Mouse (Mus musculus): ENCODE data around the gene Chtop. TPM values are rescaled to one million over a fixed set of nuclear protein-coding genes. Genes with fewer than 3 reads are reported as not detected.

The Chtop gene
- total RNA-seq (2014; rRNA removed) = 30.9 and 31.0 TPM in 2 replicates
- 23.5 and 24.9 TPM in 2 replicates for polyA plus RNA-seq (2012; rRNA removed)

- no peak for TF ChIP-seq CTCF (IDR thresholded peaks at IDR 0.05; ENCODE audit: low read depth, low read length)
- peak; percentile 34; the same call in 1 of the 2 replicates for TF ChIP-seq POLR2A (IDR thresholded peaks at IDR 0.05; ENCODE audit: extremely low read depth, insufficient read depth, low read length)
- WGBS = under 1% methylated on average over 66 of the region's 66 CpGs
- Histone ChIP-seq H3K9ac (ENCODE audit: low read depth, low read length) (peak within 1 kb of the TSS; percentile 94), H3K27ac (replicated peaks; ENCODE audit: insufficient read depth, low read depth, low read length) (peak within 1 kb of the TSS; percentile 85), H3K27me3 (ENCODE audit: control insufficient read depth, insufficient read depth, low read length) (no peaks in the 10 kb centered on the region), H3K4me3 (ENCODE audit: insufficient read depth, low read depth, low read length) (peak within 1 kb of the TSS; percentile 76), H3K4me1 (ENCODE audit: control insufficient read depth, insufficient read depth, low read length) (peaks cover 14% of the 10 kb centered on the region), H3K79me2 (ENCODE audit: control insufficient read depth, insufficient read depth, low read length) (no peaks in the 10 kb centered on the region; the same call in 1 of the 2 replicates), H3K36me3 (ENCODE audit: control insufficient read depth, insufficient read depth, low read length) (peaks cover 29% of the 10 kb centered on the region)
- DNase-seq (ENCODE audit: extremely low read depth, low read depth, low spot score) = peak; percentile 96
Measured at GRCm38 (mm10) chr3:90508950-90509746, at the start of gene Chtop. Gene Chtop (minus strand): TSS chr3:90509498.

GRCm38 (mm10) chr3:90555954-90556353 lies 46.7 kb upstream of the Chtop start:
- 80% methylated on average over 5 of the region's 5 CpGs for WGBS
- Histone ChIP-seq H3K27ac (replicated peaks; ENCODE audit: insufficient read depth, low read depth, low read length) (no peak overlapping the region), H3K36me3 (ENCODE audit: control insufficient read depth, insufficient read depth, low read length) (no peaks in the 10 kb centered on the region), H3K9ac (ENCODE audit: low read depth, low read length) (no peak overlapping the region), H3K4me1 (ENCODE audit: control insufficient read depth, insufficient read depth, low read length) (no peaks in the 10 kb centered on the region), H3K79me2 (ENCODE audit: control insufficient read depth, insufficient read depth, low read length) (no peaks in the 10 kb centered on the region), H3K27me3 (ENCODE audit: control insufficient read depth, insufficient read depth, low read length) (no peaks in the 10 kb centered on the region), H3K4me3 (ENCODE audit: insufficient read depth, low read depth, low read length) (no peak overlapping the region)
- DNase-seq (ENCODE audit: extremely low read depth, low read depth, low spot score) = no peak
- no peak for TF ChIP-seq CTCF (IDR thresholded peaks at IDR 0.05; ENCODE audit: low read depth, low read length)
- TF ChIP-seq POLR2A (IDR thresholded peaks at IDR 0.05; ENCODE audit: extremely low read depth, insufficient read depth, low read length) = no peak

- WGBS = 81% methylated on average over 2 of the region's 2 CpGs
- Histone ChIP-seq H3K36me3 (ENCODE audit: control insufficient read depth, insufficient read depth, low read length) (no peaks in the 10 kb centered on the region), H3K27me3 (ENCODE audit: control insufficient read depth, insufficient read depth, low read length) (no peaks in the 10 kb centered on the region), H3K27ac (replicated peaks; ENCODE audit: insufficient read depth, low read depth, low read length) (no peak overlapping the region), H3K4me1 (ENCODE audit: control insufficient read depth, insufficient read depth, low read length) (no peaks in the 10 kb centered on the region), H3K9ac (ENCODE audit: low read depth, low read length) (no peak overlapping the region), H3K4me3 (ENCODE audit: insufficient read depth, low read depth, low read length) (no peak overlapping the region), H3K79me2 (ENCODE audit: control insufficient read depth, insufficient read depth, low read length) (no peaks in the 10 kb centered on the region)
- no peak for TF ChIP-seq POLR2A (IDR thresholded peaks at IDR 0.05; ENCODE audit: extremely low read depth, insufficient read depth, low read length)
- DNase-seq (ENCODE audit: extremely low read depth, low read depth, low spot score) = no peak
Measured at GRCm38 (mm10) chr3:90552231-90552630, 42.9 kb upstream of the Chtop start.

- DNase-seq (ENCODE audit: extremely low read depth, low read depth, low spot score) = no peak
- Histone ChIP-seq H3K4me3 (ENCODE audit: insufficient read depth, low read depth, low read length) (no peak overlapping the region), H3K36me3 (ENCODE audit: control insufficient read depth, insufficient read depth, low read length) (no peaks in the 10 kb centered on the region), H3K4me1 (ENCODE audit: control insufficient read depth, insufficient read depth, low read length) (no peaks in the 10 kb centered on the region), H3K27me3 (ENCODE audit: control insufficient read depth, insufficient read depth, low read length) (no peaks in the 10 kb centered on the region), H3K9ac (ENCODE audit: low read depth, low read length) (no peak overlapping the region), H3K27ac (replicated peaks; ENCODE audit: insufficient read depth, low read depth, low read length) (no peak overlapping the region), H3K79me2 (ENCODE audit: control insufficient read depth, insufficient read depth, low read length) (no peaks in the 10 kb centered on the region)
- WGBS = 97% methylated on average over 2 of the region's 2 CpGs
- TF ChIP-seq POLR2A (IDR thresholded peaks at IDR 0.05; ENCODE audit: extremely low read depth, insufficient read depth, low read length) (no peak), CTCF (IDR thresholded peaks at IDR 0.05; ENCODE audit: low read depth, low read length) (no peak)
Measured at GRCm38 (mm10) chr3:90550421-90550790, 41.1 kb upstream of the Chtop start.

- 79% methylated on average over 5 of the region's 5 CpGs for WGBS
Measured at GRCm38 (mm10) chr3:90549676-90550420, 40.5 kb upstream of the Chtop start.

More at GRCm38 (mm10) chr3:90549676-90550420, 40.5 kb upstream of the Chtop start:
- H3K4me3 ChIP-seq (ENCODE audit: insufficient read depth, low read depth, low read length) = no peak overlapping the region
- no peak overlapping the region for H3K27ac ChIP-seq (replicated peaks; ENCODE audit: insufficient read depth, low read depth, low read length)
- H3K79me2 ChIP-seq (ENCODE audit: control insufficient read depth, insufficient read depth, low read length) = no peaks in the 10 kb centered on the region
- H3K9ac ChIP-seq (ENCODE audit: low read depth, low read length) = no peak overlapping the region
- TF ChIP-seq CTCF (IDR thresholded peaks at IDR 0.05; ENCODE audit: low read depth, low read length) (no peak), POLR2A (IDR thresholded peaks at IDR 0.05; ENCODE audit: extremely low read depth, insufficient read depth, low read length) (no peak)
- no peak for DNase-seq (ENCODE audit: extremely low read depth, low read depth, low spot score)
- no peaks in the 10 kb centered on the region for H3K36me3 ChIP-seq (ENCODE audit: control insufficient read depth, insufficient read depth, low read length)
- H3K4me1 ChIP-seq (ENCODE audit: control insufficient read depth, insufficient read depth, low read length) = no peaks in the 10 kb centered on the region
- no peaks in the 10 kb centered on the region for H3K27me3 ChIP-seq (ENCODE audit: control insufficient read depth, insufficient read depth, low read length)

Measured in liver, adult 2 months (tissue).